Mouse (Mus musculus): ENCODE measurements around the gene Tesc.

The Tesc gene

DNA sequence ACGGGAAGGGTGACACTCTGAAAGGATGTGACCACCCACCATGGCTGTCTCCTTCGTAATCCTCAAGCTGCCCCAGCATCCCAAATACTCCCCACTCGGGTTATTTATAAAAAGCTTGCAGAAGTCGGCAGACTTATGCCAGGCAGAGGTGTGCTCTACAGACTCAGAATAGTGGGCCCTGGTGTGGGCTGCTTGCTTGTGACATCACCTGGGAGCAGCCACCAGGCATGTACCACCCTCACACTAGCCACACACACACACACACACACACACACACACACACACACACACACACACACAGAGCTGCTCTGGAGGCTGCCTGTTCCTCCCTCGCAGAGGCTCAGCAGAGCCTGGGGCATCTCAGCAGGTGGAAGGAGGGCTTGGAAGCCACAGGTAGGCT lies 10.0 kb upstream of the Tesc start:
- DNase-seq, result no peak

DNA sequence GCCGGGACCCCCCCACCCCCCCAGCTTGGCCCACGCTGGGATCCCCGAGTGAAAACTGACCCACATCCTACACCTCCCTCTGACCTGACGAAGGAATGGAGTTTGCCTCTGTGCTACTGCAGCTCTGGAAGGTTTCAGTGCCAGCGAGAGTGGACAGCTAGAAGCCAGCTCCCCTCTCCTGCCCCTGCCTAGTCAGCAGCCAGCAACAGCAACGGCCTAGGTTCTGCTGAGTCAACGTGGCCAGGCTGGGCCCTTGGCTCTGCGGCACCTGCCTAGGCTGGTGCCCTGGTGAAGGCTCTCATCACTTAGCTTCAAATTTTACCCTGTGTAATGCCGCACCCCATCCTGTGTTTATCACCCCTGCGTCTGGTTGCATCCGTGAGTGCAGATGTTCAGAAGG lies 7.6 kb upstream of the Tesc start:
- DNase-seq, result no peak

DNA sequence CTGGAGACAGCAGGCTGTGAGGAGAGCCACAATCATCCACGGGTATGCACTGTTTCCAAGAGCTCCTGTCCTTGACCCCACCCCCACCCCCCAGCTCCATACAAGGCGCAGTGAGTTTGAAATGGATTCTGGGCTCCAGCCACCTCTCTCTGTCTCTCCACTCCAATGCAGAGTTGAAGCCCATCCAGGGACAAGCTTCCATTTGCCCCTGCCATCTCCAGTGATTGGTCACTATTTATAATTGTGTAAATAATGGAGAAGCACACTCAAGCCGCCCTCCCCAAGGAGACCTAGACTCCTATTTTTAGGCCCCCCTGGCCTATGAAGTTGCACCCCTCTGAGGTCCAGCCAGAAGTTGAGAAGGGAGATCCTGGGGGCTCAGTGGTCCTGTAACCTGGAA lies 4.5 kb upstream of the Tesc start:
- no peak for DNase-seq

DNA sequence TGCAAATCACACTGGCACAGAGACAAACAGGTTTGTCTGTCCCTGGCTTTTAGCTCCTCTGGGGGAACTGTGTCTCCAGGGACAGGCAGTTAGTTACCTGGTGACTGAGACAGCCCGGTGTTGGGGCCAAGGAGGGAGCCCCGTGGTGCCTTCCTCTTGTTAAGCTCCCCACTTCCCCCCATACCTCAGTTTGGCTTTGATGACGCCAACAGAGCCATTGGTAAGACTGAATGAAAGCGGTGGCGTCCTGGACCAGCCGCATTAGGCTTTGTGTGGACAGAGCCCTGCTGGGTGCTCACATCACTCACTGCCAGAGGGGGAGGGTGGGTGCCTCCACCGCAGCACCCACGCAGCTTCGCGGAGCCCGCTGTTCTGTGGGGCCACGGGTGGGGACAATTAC lies 1.7 kb upstream of the Tesc start:
- no peak for DNase-seq

DNA sequence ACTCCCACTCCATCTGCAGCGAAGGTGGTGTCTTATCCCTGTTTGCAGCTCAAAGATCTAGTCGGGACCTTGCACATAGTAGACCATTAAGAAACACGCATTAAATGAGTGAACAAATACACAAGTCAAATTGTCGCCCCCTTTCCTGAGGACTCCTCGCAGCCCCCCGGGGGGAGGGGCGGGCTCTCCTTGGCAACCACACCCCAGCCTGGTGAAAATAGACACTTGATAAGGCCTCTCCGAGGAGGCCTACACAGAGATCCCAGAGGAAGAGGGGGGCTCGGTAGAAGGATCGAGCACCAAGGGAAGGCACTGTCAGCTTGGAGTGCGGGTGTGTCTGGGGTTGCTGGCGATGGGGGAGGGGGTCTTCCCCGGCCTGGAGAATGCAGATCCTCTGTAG lies 1.2 kb upstream of the Tesc start:
- no peak for DNase-seq

DNA sequence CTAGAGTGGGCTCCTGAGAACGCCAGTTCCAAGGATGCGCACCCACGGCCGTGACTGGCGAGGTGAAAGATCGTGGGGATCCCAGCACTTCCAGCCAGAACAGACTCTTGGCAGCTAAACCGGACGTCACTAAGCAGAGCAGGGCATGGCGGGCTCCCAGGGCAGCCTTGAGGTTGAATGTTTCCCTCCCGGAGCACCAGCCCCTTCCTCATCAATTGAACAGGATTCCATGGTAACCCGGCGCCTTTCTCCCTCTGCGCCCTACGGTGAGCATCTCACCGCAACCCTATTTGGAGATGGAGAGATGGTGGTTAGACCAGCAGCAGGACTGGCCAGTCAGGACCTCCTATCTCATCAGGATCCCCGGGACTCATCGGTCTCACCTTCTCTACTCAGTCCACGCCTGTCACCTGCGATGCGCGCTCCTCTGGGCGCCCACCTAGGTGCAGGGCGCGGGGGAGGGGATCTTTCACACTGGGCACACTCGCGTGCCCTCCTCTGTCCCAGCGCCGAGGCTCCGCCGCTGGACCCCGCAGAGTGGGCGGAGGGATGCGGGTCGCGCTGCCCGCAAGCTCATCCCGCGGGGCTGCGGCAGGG lies 344 bp upstream of the Tesc start:
- DNase-seq, result no peak

DNA sequence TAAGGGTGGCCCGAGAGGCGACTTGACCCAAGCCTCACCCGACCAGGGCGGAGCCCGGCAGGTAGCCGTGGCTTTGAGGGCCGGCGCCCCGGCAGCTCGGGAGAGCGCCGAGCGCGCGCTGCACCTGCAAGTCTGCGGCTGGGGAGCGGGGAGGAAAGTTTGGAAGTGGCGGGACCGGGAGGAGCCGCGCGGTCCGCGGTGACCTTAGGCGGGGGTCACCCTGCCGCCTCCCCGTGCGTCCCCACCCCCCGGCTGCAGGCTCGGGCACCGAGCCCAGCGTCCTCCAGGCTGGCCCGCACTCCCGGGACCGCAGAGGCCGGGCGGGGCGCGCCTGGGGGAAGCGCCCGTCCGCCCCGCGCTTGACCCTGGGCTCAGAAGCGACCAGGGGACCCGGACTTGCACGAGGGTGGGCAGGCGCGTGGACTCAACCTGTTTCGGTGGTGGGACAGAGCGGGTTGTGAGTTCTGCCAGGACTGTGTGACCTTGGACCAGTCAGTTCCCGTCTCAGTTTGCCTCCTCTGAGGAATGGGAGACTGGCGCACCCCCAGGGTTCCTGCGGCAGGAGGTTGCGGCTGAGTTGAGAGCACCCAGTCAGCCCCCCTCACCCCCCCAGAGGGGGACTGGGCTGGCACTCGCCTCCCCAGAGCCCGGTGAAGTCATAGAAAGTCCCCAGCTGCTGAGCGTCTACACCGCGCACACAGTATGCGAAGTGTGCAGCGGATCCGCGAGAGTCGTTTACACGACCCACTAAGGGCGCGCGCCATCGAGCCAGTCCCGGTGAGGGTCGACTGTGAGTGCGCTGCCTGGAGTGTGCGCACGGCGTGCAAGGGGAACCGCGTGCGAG lies 870 bp downstream of the Tesc start:
- peak in 1 of 2 experiments; percentile 64 for DNase-seq

DNA sequence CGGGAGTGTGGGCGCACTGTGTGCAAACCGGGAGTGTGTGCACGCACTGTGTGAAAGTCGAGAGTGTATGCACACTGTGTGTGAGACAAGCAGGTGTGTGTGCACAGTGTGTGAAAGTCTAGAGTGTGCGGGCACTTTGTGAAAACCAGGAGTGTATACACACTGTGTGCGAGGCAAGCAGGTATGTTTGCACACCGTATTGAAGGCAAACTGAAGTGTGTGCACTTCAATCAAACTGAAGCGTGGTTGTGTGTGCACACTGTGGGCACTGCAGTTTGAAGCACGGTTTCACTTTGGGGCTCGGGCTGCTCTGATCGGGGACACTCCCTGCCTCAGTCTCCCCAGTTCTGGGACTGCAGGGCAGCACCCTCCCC lies 1.5 kb downstream of the Tesc start:
- no peak for DNase-seq

DNA sequence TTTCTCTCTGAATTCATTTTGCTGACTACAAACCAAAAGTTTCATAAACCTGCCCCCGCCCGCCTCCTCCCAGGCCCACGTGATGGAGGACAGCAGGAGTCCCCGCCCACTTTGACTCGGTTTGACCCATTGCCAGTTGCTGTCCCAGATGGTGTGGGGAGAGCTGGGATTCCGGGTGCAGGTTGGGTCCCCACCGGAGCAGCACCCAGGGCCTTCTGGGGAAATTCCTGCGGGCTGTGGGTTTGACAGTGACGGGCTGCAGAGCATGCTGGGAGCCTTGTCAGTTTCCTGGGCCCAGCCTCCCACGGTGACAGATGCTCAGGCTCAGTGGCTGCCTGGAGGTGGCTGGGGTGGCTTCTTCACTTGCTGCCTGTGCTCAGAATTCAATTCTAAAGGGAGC lies 1.9 kb downstream of the Tesc start:
- peak; percentile 70 to 71 for DNase-seq

DNA sequence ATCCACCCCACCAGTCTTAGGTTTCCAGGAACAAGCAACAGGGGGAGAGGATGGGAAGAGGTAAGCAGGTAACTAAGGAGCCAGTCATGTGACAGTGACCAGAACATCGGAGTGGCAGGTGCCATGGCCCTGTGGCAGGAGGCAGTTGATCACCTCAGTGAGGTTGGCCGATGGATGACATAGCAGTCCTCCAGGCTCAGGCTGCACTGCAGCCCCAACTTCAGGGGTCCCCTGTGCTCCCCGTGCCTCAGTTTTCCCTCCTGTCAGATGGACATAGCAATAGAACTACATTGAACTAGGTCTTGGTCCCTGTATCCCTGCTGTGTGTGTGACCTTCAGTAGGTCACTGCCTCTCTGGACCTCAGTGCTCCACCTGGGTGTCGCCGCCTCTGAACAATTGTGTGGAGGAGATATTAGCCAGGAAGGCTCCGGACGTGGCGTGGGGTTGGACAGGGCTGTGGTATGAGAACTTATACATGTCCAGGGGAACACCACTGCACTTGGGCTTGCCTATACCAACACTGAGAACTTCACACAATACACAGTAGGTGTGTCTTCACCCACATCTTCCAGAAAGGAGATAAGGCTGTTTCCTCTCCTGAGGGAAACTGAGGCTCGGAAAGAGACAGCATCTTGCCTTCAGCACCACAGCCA lies 2.6 kb downstream of the Tesc start:
- DNase-seq, result no peak

DNA sequence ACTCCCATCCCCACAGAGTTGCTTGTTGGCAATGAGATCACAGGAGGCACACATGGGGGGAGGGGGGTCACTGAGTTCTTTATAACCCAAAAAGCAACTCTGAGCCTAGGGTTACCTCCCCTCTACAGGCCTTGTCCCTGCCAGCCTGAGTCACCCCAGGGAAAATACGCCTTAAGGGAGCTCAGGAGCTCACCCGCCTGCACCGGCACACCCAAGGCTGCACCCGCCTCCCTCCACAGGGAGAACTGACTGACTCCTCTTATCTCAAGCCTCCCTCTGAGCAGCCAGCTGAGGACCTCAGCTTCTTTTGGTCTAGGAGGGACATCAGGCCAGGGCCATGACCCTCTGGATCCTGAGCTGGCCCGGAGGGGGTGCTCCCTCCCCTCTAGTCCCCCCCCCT lies 3.5 kb downstream of the Tesc start:
- no peak for DNase-seq

DNA sequence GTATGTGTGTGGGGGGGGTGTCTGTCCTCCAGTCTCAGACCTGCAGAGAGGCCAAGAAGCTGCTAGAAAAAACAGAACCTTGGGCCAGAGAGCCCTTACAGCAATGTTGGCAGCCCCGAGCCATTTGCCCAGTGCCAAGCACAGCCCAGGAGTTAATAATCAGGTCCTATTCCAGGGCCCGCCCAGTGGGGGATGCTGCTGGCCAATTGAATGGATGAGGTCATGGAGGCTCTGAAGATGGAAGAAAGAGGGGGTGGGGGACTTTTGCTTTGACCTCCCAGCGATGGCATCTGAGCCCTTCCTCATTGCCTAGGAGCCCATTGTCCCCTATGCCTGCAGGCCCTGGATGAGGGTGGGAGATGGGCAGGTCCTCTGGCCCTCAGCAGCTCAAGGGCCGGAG lies 4.0 kb downstream of the Tesc start:
- DNase-seq, result peak in 1 of 2 experiments; percentile 56

DNA sequence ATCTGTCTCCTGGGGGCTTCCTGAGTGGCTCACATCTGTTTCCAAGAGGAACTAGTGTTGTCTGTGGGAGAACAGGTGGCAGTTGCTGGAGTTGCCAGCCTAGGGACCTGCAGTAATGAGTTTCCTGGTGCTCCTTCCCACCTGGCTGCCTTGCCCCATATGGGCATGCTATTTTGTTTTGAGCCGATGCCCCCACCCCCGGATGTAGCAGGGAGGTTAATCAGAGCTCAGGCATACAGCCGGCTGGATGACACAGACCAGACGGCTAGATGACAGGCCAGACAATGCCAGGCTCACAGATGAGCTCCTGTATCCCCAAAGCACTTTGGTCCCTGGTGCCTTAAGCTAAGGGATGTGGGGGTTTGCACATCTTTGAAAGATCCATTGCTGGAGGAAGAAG lies 5.8 kb downstream of the Tesc start:
- peak in 1 of 2 experiments; percentile 60 for DNase-seq

DNA sequence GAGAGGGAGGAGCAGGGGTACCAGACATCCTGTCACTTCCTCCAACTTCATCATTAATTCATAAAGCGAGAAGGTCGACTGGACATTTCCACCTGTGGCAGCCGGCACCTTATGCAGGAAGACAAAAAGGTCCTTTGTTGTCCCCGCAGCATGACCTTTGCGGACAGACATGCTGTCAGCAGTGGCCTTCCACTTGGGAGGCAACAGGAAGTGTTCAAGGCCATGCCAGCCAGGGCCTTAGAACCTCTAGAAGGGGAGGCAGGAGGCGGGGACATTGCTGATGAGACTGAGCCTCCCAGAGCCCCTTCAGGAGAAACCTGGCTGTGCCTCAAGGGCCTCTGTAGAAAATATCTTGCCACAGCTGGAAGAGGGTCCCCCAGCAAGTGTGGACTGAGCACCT lies 6.2 kb downstream of the Tesc start:
- no peak for DNase-seq

DNA sequence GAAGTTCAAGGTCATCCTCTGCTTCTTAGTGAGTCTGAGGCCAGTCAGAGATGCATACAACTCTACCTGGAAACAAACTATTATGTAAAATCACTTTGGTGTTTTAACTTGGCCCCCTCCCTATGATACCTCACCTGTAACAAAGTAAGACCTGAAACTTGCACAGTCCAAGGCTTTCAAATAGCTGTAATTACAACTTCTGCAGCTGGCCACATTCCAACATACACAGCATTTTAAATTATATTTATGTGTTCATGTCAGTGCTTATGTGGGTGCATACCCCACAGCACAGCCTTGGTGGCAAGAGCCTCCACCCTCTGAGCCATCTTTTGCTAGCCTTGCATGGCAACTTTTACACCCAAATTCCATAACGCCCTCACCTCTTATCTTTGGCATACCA lies 7.1 kb downstream of the Tesc start:
- DNase-seq, result no peak

DNA sequence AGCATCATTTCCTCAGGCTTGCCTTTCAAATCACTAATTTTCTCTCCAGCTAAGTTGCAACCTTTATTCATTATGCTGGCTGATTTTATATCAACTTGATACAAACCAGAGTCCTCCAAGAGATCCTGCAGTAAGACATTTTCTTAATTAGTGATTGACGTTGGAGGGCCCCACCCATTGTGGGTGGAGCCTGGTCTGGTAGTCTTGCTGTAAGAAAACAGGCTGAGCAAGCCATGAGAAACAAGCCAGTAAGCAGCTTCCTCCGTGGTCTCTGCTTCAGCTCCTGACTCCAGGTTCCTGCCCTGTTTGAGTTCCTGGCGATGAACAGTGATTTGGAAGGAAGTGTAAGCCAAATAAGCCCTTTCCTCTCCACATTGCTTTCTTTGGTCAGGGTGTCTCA lies 8.2 kb downstream of the Tesc start:
- DNase-seq, result no peak

DNA sequence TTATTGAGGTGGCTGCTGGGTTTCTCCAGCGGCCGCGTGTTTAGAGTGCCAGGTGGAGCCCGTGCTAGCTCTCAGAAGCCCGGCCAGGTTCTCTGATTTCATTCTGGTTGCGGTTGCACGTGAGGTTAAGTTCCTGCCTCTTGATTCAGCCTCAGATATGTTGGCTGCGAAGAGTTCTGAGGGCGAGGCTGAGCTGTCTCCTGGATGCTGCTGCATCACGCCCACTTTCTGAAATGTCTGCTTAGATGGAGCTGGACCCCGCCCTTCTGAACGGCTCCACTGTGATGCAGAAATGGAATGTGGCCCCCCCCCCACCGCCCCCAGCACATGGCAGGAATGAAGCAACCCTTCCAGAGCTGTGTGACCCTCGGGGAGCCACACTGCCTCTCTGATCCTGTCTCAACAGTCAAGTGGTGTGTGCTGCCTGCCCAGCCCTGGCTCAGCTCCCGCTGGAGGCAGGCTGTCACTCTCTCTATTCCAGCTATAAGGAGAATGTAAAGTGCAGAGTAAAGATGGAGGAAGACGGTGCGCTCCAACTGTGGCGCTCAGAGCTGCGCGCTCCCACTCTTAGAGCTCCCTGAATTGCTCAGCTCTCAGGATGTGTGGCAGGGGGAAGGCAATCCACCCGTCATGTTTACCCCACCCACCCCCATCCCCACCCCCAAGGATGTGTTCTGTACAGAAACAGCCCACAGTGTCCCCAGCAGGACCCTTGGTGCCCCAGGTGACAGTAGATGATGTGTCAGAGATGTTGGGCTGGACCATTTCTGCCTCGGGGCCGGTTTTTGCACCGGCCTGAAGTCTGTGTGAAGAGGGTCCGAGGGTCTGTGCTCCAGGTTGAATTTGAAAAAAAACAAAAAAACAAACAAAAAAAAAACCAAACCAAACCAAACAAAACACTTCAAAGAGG lies 9.6 kb downstream of the Tesc start:
- peak; percentile 48 to 59 for DNase-seq

DNA sequence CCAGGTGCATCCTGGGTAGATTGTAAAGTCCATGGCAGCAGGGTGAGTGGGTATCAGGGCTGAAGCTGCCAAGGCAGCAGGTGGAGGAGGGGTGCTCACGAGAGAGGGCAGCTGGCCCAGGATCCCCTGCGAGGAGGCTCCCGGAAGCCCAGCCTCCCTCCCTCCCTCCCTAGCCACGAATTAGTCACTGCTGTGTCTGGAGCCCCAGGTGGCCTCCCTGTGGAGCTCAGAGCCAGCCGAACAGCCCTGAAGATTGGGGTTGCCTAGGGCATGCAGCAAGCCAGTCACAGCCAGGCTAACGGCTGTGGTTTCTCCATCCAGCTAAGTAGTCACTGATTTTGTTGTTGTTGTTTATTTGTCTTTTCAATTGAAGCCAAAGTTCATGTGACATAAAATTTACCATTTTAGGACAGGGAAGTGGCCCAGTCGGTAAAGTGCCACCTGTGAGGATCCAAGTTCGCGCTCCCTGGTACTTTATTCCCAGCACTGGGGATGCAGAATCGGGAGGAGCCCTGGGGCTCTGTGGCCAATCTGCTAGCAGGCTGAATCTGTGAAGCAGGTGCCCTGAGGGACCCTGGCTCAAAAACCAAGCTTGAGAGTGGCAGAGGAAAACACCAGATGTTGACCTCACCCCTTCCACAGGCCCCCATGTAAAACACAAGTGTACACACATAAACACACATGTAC lies 10.4 kb downstream of the Tesc start:
- DNase-seq, result peak; percentile 82

DNA sequence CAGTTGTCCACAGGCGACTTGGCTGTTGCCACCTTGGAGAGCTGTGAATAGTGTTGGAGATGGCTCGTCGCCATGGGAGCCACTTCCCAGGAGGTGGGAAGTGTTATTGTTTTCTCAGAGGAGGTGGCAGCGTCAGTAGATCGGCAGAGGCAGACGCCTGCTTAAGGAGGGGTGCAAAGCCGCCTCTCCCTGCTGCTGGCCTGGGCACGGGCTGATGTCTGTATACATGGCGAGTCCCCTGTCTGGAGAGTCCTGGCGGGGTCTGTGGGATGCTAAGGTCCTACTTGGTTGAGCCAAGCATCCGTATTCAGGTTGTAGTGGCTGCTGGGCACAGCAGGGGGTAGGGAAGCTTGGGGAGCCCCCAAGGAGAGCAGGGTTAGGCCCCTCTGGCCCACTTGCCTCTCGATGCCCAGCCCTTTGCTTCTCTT lies 11.7 kb downstream of the Tesc start:
- peak; percentile 41 to 54 for DNase-seq

DNA sequence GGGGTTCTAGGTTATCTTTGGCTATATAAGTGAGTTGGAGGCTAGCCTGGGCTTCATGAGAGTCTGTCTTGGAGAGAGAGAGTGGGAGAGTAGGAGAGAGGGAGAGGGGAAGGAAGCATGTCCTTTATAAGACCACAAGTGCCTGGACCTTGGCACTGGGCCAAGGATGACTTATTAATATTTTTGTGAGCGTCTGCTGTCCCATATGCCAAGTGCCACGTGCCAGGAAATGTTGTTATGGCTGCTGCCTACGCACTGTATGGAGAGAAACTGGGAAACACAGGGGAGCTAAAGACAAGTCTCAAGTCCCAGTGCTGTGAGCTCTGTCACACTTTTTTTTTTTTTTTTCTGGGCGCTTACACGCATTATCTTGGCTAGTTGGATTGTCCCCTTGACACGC lies 15.1 kb downstream of the Tesc start:
- peak; percentile 90 to 94 for DNase-seq

DNA sequence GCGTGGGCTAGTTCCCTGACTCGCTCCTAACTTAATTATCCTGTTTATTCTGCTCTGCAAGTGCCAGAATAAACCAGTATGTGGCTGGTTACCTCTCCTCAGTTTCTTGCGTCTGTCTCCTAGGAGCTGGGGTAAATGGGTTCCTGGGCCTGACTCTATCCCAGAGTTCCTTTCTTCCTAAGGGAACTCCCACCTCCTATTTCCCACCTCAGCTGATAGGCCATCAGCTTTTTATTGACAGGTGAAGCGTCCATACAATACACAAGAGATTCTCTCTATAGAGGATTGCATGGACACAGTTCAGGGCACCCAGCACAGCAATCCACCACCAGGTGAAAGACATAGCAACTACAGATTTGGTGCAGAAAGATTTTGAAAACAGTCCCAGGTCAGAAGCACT lies 16.2 kb downstream of the Tesc start:
- DNase-seq, result no peak

DNA sequence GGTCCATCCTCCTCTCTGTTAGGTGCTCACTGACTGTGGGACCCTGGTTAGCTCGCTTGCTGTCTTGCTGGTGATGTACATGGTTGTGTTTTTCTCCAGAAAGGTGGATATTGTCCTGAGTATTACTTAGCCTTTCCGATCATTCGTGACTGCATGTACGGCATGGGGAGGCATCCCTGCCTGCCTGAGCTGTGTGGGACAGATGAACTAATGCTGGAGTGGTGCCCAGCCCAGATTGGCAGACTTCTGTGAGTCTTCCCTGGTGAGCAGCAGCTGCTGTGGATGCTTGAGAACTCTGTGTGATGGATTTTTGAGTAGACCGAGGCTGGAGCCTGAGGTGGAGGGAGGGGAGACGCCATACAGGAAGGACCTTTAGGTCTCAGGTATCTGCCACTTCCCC lies 17.4 kb downstream of the Tesc start:
- DNase-seq, result peak; percentile 85 to 88

DNA sequence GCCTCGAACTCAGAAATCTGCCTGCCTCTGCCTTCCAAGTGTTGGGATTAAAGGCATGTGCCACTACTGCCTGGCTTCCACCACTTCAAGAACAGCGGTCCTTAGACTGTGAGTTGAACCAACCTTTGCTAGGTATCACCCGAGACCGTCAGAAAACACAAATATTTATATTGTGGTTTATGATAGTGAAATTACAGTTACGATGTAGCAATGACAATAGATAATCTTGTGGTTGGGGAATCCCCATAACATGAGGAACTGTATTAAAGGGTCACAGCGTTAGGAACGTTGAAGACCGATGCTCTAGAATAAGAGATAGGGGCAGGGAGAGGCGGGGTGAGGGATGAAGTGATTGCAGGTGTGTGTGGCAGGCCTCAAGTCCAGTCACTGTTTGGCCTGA lies 17.8 kb downstream of the Tesc start:
- no peak for DNase-seq
